Mouse (Mus musculus) thymus, adult 2 months (tissue): ENCODE data around the gene Celf1. TPM values are rescaled to one million over a fixed set of nuclear protein-coding genes. Genes with fewer than 3 reads are reported as not detected.
A peak's percentile ranks its signal among the peaks of the same experiment; 100 is the strongest.
"Not testable (repeated sequence)": the region's sequence is repeated elsewhere in the genome, so short reads cannot be mapped to it uniquely, and the experiment has no call there.

Experiments
- DNase-seq: peaks from one replicate; pipeline ENCODE4 v3.0.0; 2021
- H3K27ac ChIP-seq: fragments of 200-500 bp; 2 replicates; pipeline ENCODE4 v1.5.1; 2012; ENCODE audit warnings: low read length, control low read depth; ENCODE audit not compliant: control insufficient read depth, insufficient read depth
- H3K27me3 ChIP-seq: fragments of 200-500 bp; 2 replicates; pipeline ENCODE4 v1.6.1; 2012; ENCODE audit warnings: mild to moderate bottlenecking, low read length, moderate library complexity, mixed read lengths; ENCODE audit not compliant: control insufficient read depth, insufficient read depth
- H3K36me3 ChIP-seq: fragments of 200-500 bp; 2 replicates; pipeline ENCODE4 v1.6.1; 2012; ENCODE audit warnings: mild to moderate bottlenecking, low read length, moderate library complexity; ENCODE audit not compliant: control insufficient read depth, insufficient read depth
- H3K4me1 ChIP-seq: fragments of 200-500 bp; replicated peaks from 2 replicates; pipeline ENCODE4 v1.6.1; 2012; ENCODE audit warnings: low read length; ENCODE audit not compliant: control insufficient read depth, insufficient read depth
- H3K4me3 ChIP-seq: fragments of 200-500 bp; 2 replicates; pipeline ENCODE4 v1.5.1; 2012; ENCODE audit warnings: mild to moderate bottlenecking, low read length, control low read depth, moderate library complexity; ENCODE audit not compliant: control insufficient read depth, insufficient read depth
- CTCF ChIP-seq: fragments of 200-500 bp; IDR thresholded peaks from 2 replicates; pipeline ENCODE4 v1.5.1; 2012; ENCODE audit warnings: mild to moderate bottlenecking, control low read depth, low read length, moderate library complexity, borderline replicate concordance; ENCODE audit not compliant: control insufficient read depth, poor library complexity, insufficient read depth; ENCODE audit errors: extremely low read depth
- POLR2A ChIP-seq: fragments of 200-500 bp; IDR thresholded peaks from 2 replicates; pipeline ENCODE4 v1.6.1; 2012; ENCODE audit warnings: mild to moderate bottlenecking, low read length, control low read depth, moderate library complexity; ENCODE audit not compliant: control insufficient read depth, poor library complexity, insufficient read depth; ENCODE audit errors: extremely low read depth
- WGBS: fragments of 180-500 bp; shearing (Covaris S2); methylation state at CpG from one replicate; pipeline ENCODE4 v1.1.7; 2018; 5-methylcytosine and 5-hydroxymethylcytosine counted together
- polyA plus RNA-seq: library from polyadenylated mRNA; depleted of rRNA; stranded (reverse); fragments of >200 nt; gene quantifications from 2 replicates; pipeline ENCODE4 v1.2.3, GENCODE M21; 2012; rRNA removed

The Celf1 gene
- 92.7 and 96.2 TPM in 2 replicates for polyA plus RNA-seq

GRCm38 (mm10) chr2:90940233-90941229 lies at the start of gene Celf1:
Gene Celf1, plus strand, starts transcription at chr2:90940382.
- Histone ChIP-seq H3K27me3 (no peaks in the 10 kb centered on the region), H3K27ac (peak within 1 kb of the TSS; percentile 39), H3K4me1 (peaks cover 8% of the 10 kb centered on the region; the same call in 1 of the 2 replicates), H3K36me3 (no peaks in the 10 kb centered on the region), H3K4me3 (peak within 1 kb of the TSS; percentile 93)
- peak; percentile 85 for DNase-seq
- WGBS, result under 1% methylated on average over 111 of the region's 113 CpGs
- peak; percentile 78 for TF ChIP-seq POLR2A
- TF ChIP-seq CTCF, result peak; percentile 95

DNA sequence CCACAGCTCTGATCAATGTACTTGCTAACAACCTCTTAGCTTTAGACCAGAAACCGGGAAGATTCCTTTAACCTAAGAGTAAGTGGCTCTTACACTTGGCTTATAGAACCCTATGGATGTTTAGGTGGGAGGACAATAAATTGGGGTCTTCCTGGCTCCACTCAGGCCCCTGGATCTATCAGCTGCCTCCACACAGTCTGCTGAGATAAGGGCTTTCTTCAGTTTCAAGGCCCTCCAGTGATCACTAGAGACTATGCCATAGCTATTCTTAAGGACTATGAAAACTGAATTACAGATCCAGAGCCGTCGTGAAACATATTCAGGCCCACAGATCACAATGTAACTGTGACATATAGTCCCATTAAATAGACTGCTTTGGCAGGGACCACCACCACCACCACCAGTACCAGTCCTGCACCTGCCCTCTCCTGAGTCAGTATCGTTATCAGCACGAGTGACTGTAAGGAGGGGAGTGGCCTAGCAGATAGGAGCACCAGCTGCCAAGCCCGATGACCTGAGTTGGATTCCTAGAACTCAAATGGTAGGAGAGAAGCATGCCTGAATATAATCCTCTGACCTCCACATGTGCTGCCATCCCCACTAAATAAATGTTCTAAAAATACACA lies 46.4 kb upstream of the Celf1 start:
- peaks cover 28% of the 10 kb centered on the region for H3K36me3 ChIP-seq
- no peak overlapping the region for H3K4me3 ChIP-seq
- peaks cover 7% of the 10 kb centered on the region; the same call in 1 of the 2 replicates for H3K27me3 ChIP-seq
- TF ChIP-seq CTCF (no peak), POLR2A (no peak)
- H3K27ac ChIP-seq, result no peak overlapping the region
- WGBS, result 96% methylated on average over 6 of the region's 6 CpGs
- DNase-seq, result no peak
- H3K4me1 ChIP-seq, result peaks cover 8% of the 10 kb centered on the region

DNA sequence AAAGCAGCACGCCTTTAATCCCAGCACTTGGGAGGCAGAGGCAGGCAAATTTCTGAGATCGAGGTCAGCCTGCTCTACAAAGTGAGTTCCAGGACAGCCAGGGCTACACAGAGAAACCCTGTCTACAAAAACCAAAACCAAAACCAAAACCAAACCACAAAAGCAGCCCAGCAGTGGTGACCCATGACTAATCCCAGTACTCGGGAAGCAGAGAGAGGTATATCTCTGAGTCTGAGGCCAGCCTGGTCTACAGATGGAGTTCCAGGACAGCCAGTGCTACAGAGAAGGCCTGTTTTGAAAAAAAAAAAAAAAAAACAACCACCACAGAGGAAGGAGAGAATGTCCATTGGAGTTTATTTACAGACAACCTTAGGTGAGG lies 45.9 kb upstream of the Celf1 start:
- H3K27me3 ChIP-seq, H3K4me1 ChIP-seq, H3K27ac ChIP-seq, H3K4me3 ChIP-seq, DNase-seq: not testable (repeated sequence)
- peaks cover 31% of the 10 kb centered on the region for H3K36me3 ChIP-seq
- WGBS, result 86% methylated on average over 3 of the region's 3 CpGs

DNA sequence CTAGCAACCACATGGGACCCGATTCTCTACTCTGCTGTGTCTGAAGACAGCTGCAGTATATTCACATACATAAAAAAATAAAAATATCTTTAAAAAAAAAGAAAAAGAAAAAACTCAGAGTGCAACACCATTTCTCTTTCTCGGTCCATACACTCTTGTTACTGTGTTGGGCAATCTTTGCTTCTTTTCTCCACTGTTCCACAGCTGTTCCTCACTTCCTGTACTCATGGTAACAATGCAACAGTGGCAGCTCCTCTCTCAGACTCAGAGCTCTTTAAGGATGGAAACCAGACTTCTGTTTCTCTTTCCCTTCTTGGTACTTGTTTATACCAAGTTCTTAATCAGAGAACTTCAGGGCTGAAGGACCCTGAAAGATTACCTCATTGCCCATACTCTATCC lies 36.8 kb upstream of the Celf1 start:
- Histone ChIP-seq H3K36me3 (peaks cover 28% of the 10 kb centered on the region), H3K4me1 (peaks cover 8% of the 10 kb centered on the region), H3K27me3 (no peaks in the 10 kb centered on the region), H3K4me3 (no peak overlapping the region), H3K27ac (no peak overlapping the region)
- TF ChIP-seq CTCF (no peak), POLR2A (no peak)
- no peak for DNase-seq
- 69% methylated on average over 2 of the region's 2 CpGs for WGBS

DNA sequence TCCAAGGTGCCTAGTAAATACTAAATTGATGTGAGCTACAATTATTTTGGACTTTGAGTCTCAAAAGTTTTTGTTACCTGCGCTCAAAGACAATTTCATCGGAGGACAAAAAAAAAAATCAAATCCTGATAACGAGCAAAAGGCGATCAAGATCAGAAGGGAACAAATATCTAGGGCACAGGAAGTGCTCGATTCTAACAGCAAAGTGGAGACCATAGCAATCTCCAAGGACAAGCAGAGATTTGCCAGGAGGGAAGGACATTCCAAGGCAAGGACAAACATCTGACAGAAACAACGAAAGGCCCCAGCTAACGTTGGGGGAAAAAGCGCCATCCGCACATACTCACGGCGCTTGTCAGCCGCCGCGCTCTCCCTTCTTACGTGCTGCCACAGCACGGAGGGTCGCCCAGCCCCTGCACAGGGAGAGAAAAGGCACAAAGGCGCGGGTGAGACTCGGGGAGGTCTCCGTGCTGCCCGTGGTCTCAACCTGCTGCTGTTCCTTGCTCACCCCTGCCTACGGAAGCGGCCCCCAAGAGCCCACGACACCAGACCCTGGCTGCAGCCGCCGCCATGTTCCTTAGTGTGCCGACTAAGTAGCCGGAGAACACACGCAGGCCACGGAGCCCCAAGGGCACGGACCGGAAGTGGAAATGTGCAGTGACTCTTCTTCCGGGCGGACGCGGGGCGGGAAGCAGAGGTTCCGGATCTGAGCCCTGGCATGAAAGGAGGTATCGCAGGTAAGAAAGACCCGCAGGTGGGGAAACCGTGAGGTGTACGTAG lies 35.9 kb upstream of the Celf1 start, which contains the start of the genes Kbtbd4 and Ndufs3:
Kbtbd4 (plus strand) TSS at position 665 of the 780 bp plus-strand sequence.
Ndufs3 (minus strand) TSS at position 752 of the 780 bp plus-strand sequence.
- Histone ChIP-seq H3K27ac (peak within 1 kb of the TSS; percentile 69), H3K4me1 (peaks cover 8% of the 10 kb centered on the region), H3K27me3 (no peaks in the 10 kb centered on the region), H3K36me3 (peaks cover 28% of the 10 kb centered on the region), H3K4me3 (peak within 1 kb of the TSS; percentile 74)
- DNase-seq, result peak; percentile 88
- WGBS, result under 1% methylated on average over 43 of the region's 43 CpGs
- TF ChIP-seq CTCF (peak; percentile 25; the same call in 1 of the 2 replicates), POLR2A (peak; percentile 80)

DNA sequence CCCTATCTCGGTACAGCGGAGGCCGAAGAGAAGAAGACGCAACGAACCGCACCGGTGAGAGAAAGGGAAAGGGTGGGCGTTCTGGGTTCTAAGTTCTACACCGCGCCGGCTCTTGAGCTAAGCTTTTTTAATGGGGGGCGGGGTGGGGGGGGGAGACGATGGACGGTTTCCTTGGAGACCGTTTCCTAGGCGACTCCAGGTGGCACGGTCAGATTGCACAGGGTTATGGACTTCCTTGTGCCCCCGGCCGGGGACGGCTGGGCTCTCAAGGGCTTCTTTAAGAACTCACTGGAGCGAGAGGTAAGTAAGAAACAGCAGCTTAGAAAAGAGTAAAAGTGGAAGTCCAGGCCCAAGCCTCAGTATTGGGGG lies 35.3 kb upstream of the Celf1 start:
- DNase-seq, result no peak
- under 1% methylated on average over 21 of the region's 21 CpGs for WGBS
- H3K36me3 ChIP-seq, result peaks cover 34% of the 10 kb centered on the region
- H3K27me3 ChIP-seq, result no peaks in the 10 kb centered on the region
- TF ChIP-seq POLR2A (no peak), CTCF (no peak)
- peak overlapping the region; percentile 16; the same call in 1 of the 2 replicates for H3K27ac ChIP-seq
- peak overlapping the region; percentile 74 for H3K4me3 ChIP-seq
- peaks cover 8% of the 10 kb centered on the region for H3K4me1 ChIP-seq
